Mouse (Mus musculus) mesoderm, embryonic 11.5 days (tissue): ENCODE measurements around the gene Cux2.

Experiments
- DNase-seq: peaks from one replicate; pipeline ENCODE4 v3.0.0-alpha.2; 2012; ENCODE audit warnings: low read depth, low spot score

The Cux2 gene

DNA sequence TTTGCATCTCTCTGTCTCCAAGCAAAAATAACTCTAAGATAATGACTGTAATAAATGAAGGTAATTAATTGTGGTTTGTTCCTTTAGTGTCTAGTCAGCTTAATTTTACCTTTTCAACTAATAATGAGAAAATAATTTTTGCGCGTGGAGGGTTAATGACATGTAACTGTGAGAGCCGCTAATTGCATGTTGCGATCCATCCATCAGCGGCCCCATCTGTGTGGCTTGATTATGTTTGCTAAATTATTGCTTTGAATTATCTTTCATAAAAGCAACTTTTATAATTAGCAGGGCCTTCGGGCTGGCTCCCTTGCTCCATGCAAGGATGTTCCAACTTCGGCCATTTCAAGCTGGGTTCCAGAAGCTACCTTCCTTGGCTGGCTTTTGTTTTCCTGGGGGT is 130.7 kb downstream of the Cux2 start:
- no peak for DNase-seq

DNA sequence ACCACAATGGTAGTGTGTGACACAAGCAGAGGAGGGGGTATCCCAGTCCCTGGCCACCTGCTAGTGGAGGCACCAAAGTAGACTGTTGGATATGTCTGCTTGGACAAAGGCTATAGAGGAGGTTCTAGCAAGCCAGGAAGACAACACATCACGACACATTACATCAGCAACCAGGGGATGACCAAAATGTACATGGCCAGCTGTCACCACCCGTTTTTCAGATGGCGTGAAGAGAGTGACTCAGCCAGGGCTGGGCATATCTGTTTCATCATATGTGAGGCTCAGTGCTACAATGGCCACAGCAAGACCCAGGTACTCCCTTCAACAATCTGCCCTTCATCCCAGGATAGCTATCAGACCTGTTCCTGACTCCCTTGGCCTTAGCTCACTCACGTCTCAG is 133.1 kb downstream of the Cux2 start:
- no peak for DNase-seq

DNA sequence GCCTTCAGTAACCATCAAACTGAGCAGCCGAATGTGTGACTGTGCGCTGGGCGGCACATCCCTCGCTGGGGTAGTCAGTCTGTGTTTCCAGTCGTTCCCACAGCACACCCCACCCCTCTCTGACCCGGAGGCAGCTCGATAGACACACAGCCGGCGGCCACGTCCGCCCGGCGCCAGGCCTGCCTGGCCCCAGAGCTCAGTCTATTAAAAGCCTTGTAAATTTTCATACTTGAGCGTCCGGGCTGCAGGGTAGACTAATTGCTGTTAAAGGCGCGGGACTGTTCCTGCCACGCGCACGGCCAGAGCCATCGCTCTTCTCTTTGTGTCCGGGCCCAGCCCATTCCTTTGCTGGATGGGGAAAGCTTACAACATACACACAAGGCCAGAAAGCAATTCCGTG is 135.9 kb downstream of the Cux2 start:
- peak; percentile 53 for DNase-seq

DNA sequence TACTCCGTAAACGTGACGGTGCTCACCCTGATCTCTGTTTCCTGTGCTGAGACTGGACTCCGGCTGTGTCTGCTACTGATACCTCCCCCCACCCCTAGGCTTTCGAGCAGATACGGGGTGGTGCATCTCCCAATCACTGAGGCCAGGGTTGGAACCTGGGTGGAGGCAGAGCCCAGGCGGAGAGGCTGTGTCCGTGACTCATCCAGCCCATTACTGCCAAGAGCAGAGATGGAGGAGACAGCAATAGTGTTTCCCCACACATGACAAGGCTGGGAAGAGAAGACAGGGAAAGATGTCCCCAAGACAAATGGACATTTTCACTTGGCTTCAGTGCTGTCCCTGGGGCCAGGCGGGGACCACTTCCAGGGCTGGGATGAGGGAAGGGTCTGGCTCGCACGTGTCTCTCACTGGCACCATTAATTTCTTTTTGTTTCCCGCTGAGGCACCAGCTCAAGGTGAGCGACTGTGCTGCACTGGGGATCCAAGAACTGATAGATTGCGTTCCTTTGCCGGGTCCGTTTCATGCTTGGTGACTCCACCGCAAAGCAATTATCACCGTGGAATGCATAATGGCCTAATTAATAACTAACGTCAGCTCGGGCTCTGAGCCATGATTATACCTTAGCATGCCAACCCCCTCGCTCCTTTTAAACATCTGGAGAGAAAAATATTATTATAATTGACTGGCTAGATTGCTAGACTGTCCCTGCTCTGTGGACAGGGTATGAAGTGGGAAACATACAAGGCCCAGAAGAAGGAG is 140.5 kb downstream of the Cux2 start:
- DNase-seq, result no peak

DNA sequence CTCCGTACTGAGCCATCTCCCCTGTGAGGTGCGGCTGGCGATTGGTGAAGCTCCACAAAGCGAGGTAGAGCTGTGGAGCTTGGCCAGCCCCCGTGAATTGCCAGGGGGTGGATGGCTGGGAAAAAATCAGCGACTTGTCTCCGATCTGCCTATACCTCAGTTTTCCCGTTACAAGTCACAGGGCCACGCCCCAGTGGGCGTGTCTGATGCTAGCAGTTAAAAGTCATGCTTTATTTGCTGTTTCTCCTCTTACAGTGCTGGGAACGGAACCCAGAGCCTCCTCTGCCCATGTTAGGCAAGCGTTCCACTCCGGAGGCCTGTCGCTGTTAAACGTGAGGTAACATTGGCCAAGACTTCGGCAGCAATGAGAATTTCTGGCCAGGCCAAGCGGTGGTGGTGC is 144.2 kb downstream of the Cux2 start:
- no peak for DNase-seq

DNA sequence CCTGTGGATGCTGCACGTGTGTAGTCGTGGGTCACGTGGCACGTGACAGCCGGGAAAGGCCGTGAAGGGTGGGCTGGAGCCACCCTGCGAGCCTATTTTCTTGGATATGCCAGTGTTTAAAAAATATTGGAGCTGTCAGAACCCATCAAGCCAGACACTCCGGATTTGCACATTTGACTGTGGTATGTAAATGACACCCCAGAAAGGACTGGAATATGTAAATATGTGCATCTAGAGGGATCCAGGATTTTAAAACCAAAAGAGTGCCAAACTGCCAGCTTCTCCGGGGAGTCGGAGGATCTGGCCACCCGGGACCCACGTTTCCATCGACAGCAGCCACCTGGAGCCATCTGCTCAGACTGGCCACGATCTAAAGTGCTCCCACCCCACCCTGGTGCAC is 145.1 kb downstream of the Cux2 start:
- DNase-seq, result no peak

DNA sequence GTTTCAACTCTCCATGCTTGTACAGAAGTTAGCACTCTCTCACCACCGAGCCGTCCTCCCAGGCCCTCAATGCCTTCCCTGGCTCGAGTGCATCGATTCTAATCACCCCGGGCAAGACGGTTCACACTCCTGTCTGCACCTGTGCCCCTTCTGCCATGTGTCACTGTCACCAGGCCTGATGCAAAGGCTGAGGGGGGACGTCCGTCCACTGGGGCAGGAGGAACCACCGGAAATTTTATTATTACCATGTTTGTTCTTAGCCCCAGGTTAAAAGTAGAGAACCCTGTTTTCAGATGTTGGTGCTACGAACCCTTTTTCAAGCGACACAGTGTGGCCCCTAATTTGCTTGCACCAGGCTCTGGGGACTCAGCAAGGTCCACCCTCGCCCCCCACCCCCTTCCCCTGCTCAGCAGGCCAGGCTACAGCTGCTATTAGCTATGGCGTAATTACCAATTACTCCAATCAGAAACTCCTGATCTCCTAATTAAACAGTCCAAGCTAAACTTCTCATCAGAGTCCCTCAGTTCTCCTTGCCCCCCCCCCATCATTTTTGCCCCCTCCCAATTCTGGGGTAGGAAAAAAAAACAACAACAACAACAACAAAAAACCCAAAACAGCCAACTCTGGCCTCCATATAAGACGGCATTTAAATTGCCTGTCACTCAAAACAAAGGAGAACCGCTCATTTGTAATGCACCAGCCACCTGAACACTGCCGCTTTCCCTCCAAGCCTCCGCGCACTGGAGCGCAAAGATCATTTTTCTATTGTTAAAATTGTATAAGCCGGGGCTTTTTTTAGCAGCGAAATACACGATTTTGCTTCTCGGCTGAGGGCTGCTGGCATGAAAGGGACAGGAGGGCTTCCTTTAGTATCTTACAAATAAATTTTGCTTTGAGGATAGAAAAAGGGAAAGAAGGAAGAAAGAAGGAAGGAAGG is 146.8 kb downstream of the Cux2 start:
- DNase-seq, result no peak

DNA sequence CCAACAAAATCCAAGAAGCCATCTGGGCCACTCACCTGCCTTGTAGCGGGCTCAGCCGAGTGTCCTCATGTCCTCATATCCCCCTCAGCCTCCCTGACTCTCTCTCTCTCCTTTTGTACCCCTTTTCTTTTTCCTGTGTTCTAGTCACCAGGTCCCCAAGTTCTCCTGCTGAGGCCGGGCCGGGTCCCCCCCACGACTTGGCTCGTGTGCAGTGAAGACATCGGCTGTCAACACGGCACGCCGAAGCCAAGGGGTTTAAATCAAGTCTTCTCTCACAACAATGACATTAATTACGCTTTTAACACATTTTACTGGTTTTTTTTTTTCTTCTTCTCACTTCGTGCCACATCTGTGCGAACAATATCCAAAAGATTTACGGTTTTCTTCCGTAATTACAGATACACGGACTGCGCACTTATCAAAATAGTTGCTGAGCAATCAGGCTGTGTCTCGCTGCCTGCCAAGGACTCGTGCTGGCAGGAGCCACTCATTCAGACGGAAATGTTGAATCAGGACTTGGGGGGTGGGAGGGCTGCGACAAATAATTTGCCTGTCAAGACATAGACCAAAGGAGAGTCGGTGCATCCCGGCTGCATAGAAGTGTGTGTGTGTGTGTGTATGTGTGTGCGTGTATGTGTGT is 154.7 kb downstream of the Cux2 start:
- DNase-seq, result peak; percentile 37

DNA sequence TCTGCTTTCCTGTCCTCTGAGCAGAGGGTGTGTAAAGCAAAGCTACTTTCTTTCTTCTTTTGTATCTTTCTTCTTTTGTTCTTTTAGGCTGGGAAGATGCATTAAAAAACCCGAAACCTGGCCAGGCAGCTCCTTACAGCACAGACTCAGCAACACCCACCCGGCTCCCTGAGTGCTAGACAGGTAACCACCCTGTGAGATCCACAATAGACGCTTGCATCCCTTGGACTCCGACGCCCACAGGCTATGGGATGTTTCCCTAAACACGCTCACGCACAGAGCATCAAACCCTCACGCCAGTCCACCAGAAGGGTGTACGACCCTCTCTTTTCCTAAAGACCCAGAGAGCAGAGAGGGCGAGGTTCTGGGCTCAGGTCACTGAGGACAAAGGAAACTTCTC is 155.3 kb downstream of the Cux2 start:
- DNase-seq, result no peak

DNA sequence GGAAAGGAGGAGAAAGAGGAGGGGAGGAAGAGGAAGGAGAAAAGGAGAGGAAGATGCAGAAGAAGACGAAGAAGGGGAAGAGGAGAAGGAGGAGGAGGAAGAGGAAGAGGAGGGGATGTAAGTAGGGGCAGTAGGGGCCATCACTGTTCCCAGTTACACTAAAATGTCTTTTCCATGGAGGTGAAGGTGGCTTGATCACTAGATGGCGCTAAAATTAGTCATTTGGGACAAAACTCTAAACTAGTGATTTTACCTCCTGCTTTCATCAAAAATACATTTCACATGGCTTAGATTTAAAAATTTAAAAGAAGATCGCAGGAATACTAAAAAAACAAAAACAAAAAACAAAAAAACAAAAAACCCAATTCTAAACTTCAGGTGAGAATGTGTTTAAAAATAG is 156.3 kb downstream of the Cux2 start:
- no peak for DNase-seq

DNA sequence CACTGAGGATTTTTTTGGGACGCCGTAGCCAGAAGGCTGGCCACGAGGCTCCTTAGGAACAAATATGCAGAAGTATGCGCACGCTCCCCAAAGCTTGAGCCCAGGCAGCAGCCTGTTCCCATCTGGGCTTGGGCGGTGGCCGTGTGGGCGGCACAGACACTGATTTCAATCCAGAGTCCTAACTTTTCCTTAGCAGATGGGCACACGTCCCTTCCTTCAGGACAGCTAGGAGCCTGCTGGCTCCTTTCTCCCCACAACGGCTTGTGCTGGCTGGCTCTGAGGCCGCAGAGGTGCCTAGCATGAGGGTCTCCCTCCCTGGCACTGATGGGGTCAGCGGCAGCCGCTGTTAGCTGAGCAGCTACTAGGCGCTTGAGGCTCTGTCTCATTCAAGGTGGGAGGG is 157.6 kb downstream of the Cux2 start:
- no peak for DNase-seq

DNA sequence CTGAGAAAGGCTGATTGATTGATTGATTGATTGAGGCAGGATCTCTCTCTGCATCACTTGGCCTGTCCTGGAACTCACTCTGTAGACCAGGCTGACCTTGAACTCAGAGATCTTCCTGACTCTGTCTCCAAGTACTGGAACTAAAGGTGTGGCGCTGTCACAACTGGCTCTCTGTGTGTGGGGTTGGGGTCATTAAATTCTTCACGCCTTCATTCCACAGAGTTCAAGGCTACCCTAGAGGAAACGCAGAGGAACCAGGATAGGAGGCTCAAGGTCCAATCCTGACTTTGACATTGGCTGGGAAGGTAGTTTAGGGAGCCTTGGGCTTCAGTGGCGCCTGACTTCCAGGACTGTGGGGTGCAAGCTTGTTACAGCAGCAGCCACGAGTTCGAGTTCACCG is 159.0 kb downstream of the Cux2 start:
- DNase-seq, result no peak

DNA sequence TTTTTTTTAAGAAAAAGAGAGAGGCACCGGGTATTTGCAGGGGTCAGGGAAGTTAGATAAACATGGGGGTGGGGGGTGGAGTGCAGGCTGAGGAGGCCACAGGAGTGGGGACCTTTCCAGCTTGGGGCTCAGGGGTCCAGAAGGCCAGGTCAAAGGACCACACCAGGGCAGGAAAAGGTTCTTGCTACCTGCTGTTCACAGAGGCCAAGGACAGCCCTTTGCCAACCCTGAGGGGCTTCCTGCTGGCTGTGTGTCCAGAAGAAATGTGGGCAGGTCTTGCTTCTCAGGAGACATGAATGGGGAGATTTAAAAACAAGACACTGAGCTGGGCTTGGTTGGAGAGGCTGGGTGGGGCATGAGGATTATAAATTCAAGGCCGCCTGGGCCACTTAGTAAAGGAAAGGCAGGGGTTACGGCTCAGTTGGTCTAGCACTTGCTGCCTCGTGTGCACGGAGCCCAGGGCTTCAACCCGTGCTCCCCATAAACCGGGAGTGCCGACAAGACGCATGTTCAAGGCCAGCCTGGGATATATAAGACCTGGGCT is 160.0 kb downstream of the Cux2 start:
- DNase-seq, result no peak

DNA sequence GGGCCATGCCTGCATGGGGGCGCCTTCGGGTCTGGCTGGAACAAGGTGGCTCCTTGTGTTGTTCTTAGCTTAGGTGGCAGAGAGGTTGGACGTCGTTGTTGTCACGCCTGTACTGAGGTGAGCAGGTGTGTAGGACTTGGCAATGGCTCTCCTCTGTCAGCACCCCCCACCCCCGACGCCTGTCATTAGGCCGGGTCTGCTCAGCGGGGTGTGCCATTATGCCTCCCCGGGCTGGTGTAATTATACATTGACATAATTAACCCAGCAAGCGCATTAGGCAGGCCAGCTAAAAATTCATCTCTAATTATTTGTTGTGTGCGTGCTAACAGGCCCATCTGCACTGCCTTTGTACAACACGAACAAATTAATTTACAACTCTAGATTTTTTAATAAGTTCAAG is 160.5 kb downstream of the Cux2 start:
- DNase-seq, result peak; percentile 9

DNA sequence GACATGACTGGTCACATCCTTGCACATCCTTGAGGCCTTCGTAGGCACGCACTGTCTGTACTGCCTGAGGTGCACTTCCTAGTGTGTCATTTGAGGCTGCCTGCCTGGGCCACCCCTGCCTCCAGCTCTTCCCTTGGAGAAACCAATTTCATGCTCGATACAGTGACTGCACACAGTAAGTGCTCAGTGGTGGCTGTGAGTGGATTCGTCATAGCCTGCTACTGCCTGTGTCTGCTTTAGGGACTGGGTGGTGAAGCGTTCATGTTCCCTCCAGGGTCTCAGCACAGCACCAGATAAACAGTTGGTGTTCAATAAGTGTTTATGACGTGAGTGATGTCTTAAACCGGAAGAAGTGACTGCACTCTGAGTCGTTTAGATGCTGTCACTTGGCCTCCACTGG is 166.5 kb downstream of the Cux2 start:
- no peak for DNase-seq

DNA sequence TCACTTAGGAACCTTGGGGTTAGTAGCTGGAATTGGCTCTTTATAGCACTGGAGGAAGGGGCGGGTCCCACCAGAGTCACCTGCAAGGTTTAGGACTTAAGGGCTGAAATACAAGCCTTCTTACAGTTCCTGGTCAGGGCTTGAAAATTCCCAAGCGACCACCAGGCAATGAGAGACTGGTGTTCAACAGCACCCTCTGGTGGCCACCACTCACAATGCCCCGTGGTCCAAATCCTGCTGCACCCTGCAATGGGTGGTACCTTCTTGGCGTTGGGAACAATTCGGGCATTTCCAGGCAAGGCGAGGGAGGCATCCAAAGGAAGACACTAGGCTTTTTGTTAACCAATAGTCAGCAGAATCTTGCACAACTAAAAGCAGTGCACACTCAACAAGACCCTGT is 170.7 kb downstream of the Cux2 start:
- peak; percentile 50 for DNase-seq

DNA sequence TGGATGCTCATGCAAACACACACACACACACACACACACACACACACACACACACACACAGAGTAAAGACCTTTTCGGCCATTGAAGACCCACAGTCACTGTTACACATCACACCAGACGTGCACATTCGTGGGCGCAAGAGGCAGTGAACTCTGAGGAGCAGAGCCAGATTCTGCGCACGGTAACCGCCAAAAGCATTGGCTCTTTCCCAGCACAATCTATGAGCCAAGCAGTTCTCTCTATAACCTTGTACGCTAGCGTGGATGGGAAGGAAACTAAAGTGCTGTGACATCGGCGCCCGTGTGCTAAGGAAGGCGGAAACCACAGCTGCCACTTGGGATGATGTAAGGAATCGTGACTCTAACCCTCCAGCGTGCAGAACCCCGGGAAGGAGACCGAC is 171.2 kb downstream of the Cux2 start:
- no peak for DNase-seq

DNA sequence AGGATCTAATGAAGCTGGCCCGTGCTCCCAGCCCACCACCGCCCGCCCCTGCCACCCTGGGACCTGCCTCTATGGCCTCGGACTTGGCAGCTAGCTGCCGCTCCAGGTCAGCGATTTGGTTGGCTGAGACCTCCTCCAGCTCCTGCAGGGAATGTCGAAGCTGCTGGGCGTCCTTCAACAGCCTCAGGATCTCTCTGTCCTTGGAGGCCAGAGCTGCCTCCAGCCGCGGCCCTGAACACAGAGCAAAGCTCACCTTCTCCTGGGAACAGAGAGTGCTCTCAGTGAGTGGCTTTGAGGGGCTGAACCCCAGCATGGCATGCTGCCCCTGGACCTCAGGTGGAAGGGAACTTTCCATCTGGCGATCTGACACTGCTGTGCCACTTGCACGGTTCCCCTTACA is 173.0 kb downstream of the Cux2 start:
- no peak for DNase-seq

DNA sequence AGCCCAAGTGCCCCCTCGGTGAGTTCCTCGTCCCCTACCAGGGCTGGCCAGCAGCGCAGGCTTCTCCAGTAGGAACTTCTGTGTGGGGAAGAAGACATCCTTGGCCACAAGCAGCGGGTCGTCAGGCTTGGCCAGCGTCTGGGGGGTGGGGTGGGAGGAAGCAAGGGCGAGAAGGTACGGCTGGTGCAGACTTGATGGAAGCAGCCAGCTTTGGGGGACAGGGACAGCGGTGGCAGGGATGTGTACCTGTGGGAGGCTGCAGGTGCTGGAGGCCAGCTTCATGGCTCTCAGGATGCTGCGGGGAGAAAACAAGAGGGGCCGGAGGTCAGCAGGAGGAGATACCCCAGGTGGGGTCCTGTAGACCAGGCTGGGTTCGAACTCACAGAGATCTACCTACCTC is 174.9 kb downstream of the Cux2 start:
- DNase-seq, result no peak

DNA sequence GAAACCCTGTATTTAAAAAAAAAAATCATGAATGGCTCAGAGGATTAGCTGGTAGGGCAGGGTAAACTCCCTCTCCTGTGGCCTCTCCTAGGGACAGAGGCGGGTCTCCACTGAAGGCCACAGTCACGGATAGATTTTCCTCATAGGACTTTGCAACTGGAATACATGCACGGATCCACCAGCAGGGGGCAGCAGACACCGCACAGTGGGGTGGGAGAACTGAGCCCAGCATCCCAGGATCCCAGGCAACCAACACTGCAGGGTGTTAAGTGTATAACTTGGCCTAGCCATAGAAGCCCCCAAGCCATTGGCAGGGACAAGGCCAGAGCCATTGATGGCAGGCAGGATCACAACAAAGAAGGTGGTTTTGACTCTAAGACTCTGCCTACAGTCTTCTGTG is 177.7 kb downstream of the Cux2 start:
- DNase-seq, result peak; percentile 88

DNA sequence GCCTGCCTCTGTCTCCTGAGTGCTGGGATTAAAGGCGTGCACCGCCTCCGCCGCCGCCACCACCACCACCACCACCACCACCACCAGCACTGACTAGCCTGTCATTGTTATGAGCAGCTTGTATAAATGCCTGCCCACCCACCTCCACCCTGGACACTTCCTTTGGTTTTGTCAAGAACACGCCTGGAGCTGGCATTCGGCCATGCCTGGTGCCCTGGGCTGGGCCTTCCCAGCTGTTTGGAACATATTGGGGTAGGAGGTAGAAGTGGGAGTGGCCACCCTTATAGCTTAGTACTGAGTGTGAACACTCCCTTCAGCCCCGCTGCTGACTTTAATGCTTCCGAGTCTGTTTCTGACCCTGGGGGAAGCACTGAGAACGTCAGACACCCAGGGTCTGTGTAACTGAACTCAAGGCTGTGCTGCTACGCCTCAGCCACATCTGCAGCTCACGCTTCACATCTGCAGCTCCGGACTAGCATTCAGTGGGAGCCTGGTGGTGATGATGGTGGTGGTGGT is 178.3 kb downstream of the Cux2 start:
- no peak for DNase-seq

DNA sequence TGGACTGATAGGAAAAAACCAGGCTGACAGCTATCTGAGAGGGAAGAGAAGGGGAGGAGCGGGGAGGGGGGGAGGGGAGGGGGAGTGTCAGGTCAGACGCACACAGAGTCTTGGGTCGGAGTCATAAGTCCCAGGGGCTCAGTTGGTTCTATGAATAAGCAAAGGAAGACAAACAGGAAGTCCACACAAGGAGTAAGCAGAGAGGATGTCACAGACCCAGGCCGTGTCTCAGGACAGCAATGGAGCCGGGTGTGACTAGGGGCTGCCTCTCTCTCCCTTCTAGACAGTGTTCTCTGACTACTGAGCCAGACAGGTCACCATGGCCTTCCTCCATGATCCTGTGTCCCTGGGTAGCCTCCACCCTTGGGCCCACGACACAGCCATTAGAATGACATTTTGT is 179.1 kb downstream of the Cux2 start:
- DNase-seq, result no peak
